Mouse (Mus musculus) sigmoid colon, adult 10 weeks (tissue): ENCODE results near the gene Cfap161. TPM values are rescaled to one million over a fixed set of nuclear protein-coding genes. Genes with fewer than 3 reads are reported as not detected.

Experiments
- polyA plus RNA-seq: library from polyadenylated mRNA; stranded (reverse); fragments of 350-450 nt; fragmentation: Illumina TruSeq; extraction: RNeasy Lipid Tissue Mini Kit (QIAGEN cat#74804); gene quantifications from one replicate; pipeline ENCODE4 v1.2.3, GENCODE M21; 2014; ENCODE audit warnings: low read depth, low replicate concordance

Cfap161 gene
- polyA plus RNA-seq, result not detected

GRCm38 (mm10) chr7:83794705-83795104 is at the start of gene Cfap161:
Cfap161 (minus strand) TSS chr7:83794880.

GRCm38 (mm10) chr7:83745413-83746106 is 49.1 kb downstream of the Cfap161 start, which contains the start of gene Il16:
Il16 (minus strand) TSS chr7:83745726.

Other genes starting within 250 kb of the Cfap161 start
- 2.0 TPM for gene Tmc3, start 210.0 kb downstream of the Cfap161 start, polyA plus RNA-seq
- 50.4 TPM for gene Stard5, start 162.9 kb downstream of the Cfap161 start, polyA plus RNA-seq
- 1.4 TPM for gene Il16, start 49.2 kb downstream of the Cfap161 start, polyA plus RNA-seq
- gene Tlnrd1, start 89.4 kb upstream of the Cfap161 start, polyA plus RNA-seq, result 17.0 TPM
- gene Mesd, start 89.6 kb upstream of the Cfap161 start, polyA plus RNA-seq, result 15.3 TPM